Mouse (Mus musculus): ENCODE results near the gene Nfx1. TPM values are rescaled to one million over a fixed set of nuclear protein-coding genes. Genes with fewer than 3 reads are reported as not detected.

The Nfx1 gene
- total RNA-seq, 2 experiments from 2014 or later = 72.0 to 77.1 TPM

GRCm38 (mm10) chr4:40989633-40990032 is 18.9 kb downstream of the Nfx1 start:
- no peak overlapping the region for H3K27ac ChIP-seq
- H3K4me3 ChIP-seq = no peak overlapping the region
- TF ChIP-seq CTCF (conservative IDR thresholded peaks at IDR 0.05) = no peak
- no peak for DNase-seq (ENCODE audit: low spot score in 2 of 2)

DNA sequence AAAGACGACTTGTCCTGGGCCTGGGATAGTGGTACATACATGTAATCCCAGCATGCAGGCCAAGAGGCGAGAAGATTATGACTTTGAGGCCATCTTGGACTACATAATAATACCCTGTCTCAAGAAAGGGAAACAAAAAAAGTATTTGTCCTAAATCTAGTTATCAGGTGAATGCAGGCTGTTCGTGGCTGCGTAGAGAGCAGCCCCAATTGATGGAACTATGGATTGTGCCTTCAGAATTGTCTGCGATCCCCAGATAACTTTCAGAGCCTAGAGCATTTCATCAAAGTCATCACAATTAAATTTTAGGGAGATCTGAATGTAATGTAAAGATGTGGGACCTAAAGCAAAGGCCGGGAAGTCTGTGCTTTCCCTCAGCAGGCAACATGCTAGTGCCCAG is 25.6 kb downstream of the Nfx1 start:
- DNase-seq (ENCODE audit: low spot score in 2 of 2) = no peak
- H3K27ac ChIP-seq = no peak overlapping the region
- H3K4me3 ChIP-seq = no peak overlapping the region
- no peak for TF ChIP-seq CTCF (conservative IDR thresholded peaks at IDR 0.05)

- no peak for DNase-seq (ENCODE audit: low spot score in 2 of 2)
- TF ChIP-seq CTCF (conservative IDR thresholded peaks at IDR 0.05) = no peak
- no peak overlapping the region for H3K4me3 ChIP-seq
- no peak overlapping the region for H3K27ac ChIP-seq
These were observed 27.2 kb downstream of the Nfx1 start for GRCm38 (mm10) chr4:40997916-40998315.

- Histone ChIP-seq H3K4me3 (no peak overlapping the region), H3K27ac (no peak overlapping the region)
- DNase-seq (ENCODE audit: low spot score in 2 of 2) = no peak
- no peak for TF ChIP-seq CTCF (conservative IDR thresholded peaks at IDR 0.05)
These were observed 29.6 kb downstream of the Nfx1 start for GRCm38 (mm10) chr4:41000271-41000670.

DNA sequence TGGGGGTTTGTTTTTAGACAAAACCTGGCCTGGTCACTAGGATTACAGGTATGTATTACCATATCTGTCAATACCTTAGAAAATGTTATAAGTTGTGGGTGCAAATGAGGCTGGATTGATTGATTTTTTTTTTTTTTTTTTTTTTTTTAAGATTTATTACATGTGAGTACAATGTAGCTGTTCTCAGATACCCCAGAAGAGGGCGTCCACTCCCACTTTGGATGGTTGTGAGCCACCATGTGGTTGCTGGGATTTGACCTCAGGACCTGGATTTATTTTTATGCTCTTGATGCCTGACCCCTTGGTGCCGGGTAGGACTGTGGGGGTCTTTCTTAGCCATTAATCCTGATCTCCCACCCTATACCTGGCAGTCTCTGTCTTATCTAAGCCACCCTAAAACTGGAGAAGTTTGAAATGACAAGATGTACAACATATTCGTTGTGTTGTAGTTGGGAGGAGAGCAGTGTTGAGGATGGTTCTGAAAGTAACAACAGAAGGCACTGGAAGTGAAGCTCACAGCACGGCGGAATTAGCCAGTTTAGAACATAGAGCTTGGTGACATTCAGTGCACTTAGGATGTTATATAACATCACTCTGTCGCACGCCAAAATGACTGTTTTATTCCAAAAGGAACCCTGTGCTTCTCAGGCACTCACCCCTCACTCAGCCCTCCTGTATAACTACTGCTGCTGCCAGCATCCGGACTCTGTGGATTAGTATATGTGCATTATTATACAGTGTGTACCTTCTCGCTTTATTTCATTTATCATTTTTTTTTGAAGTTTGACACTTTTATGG is 30.3 kb downstream of the Nfx1 start:
- DNase-seq (ENCODE audit: low spot score in 2 of 2) = no peak
- Histone ChIP-seq H3K27ac (peak overlapping the region; percentile 43; the same call in 1 of the 2 replicates), H3K4me3 (no peak overlapping the region)
- TF ChIP-seq CTCF (conservative IDR thresholded peaks at IDR 0.05) = peak; percentile 54

DNA sequence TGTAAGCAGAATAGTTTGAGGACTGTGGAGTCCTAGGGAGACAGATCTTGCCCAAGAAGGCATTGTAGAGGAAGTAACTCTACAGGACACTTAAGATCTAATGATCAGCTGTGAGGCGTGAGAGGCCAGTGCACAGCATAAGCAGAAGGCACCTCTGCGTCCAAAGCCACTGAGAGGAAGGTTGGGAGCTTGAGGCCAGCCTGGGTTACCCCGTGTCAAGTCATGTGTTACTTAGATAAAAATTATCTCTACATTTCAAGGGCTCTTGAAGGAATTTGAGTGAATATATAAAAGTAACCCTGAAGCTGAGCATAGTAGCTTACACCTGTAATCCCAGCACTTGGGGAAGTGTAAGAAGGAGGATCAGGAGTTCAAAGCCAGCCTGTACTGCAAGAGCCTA is 42.6 kb downstream of the Nfx1 start:
- DNase-seq (ENCODE audit: low spot score in 2 of 2) = no peak
- TF ChIP-seq CTCF (conservative IDR thresholded peaks at IDR 0.05) = no peak
- H3K4me3 ChIP-seq = no peak overlapping the region
- no peak overlapping the region for H3K27ac ChIP-seq

- Histone ChIP-seq H3K4me3 (no peak overlapping the region), H3K27ac (no peak overlapping the region)
- no peak for DNase-seq (ENCODE audit: low spot score in 2 of 2)
- TF ChIP-seq CTCF (conservative IDR thresholded peaks at IDR 0.05) = no peak
These were observed 45.1 kb downstream of the Nfx1 start for GRCm38 (mm10) chr4:41015798-41016197.

GRCm38 (mm10) chr4:41021094-41021493 is 50.4 kb downstream of the Nfx1 start:
- TF ChIP-seq CTCF (conservative IDR thresholded peaks at IDR 0.05) = peak; percentile 59
- Histone ChIP-seq H3K27ac (no peak overlapping the region), H3K4me3 (no peak overlapping the region)
- DNase-seq (ENCODE audit: low spot score in 2 of 2) = no peak

DNA sequence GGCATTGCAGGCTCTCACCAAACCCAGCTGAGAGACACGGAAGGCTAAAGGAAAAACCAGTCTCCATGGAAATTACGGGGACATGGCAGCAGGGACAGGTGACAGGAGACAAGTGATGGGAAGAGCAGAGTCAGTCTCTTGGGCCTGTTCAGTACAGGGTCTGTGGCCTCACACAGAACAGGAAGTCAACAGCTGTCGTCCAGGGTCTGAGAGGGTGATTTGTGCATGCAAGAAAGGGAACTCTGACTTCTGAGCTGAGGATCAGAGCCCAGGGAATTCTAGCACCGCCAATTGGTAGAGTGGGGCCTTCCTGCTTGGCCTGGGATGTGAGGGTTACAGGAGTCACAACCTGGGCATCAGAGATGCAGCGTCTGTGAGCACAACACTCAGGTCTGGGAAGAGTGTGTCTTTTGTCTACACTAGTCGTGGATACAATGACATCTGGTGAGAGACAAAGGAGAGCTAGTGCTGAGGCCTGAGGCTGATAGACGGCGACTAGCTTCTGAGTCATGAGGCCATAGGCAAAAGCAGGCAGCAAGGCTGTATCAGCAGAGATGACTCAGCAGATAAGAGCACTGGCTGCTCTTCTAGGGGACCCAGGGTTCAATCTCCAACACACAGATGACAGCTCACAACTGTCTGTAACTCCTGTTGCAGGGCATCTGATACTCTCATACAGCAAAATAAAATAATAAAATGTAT is 55.5 kb downstream of the Nfx1 start:
- Histone ChIP-seq H3K27ac (no peak overlapping the region), H3K4me3 (no peak overlapping the region)
- no peak for TF ChIP-seq CTCF (conservative IDR thresholded peaks at IDR 0.05)
- DNase-seq (ENCODE audit: low spot score in 2 of 2) = no peak

- Histone ChIP-seq H3K27ac (no peak overlapping the region), H3K4me3 (no peak overlapping the region)
- TF ChIP-seq CTCF (conservative IDR thresholded peaks at IDR 0.05) = no peak
- DNase-seq (ENCODE audit: low spot score in 2 of 2) = no peak
These were observed 57.2 kb downstream of the Nfx1 start for GRCm38 (mm10) chr4:41027872-41028271.

- no peak overlapping the region for H3K4me3 ChIP-seq
- DNase-seq (ENCODE audit: low spot score in 2 of 2) = no peak
- TF ChIP-seq CTCF (conservative IDR thresholded peaks at IDR 0.05) = peak; percentile 70
These were observed 57.6 kb downstream of the Nfx1 start for GRCm38 (mm10) chr4:41028272-41028671.

GRCm38 (mm10) chr4:41029372-41029771 is 58.7 kb downstream of the Nfx1 start:
- Histone ChIP-seq H3K27ac (peak overlapping the region; percentile 83), H3K4me3 (no peak overlapping the region)
- peak; percentile 77 to 85 for DNase-seq (ENCODE audit: low spot score in 2 of 2)
- TF ChIP-seq CTCF (conservative IDR thresholded peaks at IDR 0.05) = no peak

More at GRCm38 (mm10) chr4:41028272-41028671, 57.6 kb downstream of the Nfx1 start:
- no peak overlapping the region for H3K27ac ChIP-seq

DNA sequence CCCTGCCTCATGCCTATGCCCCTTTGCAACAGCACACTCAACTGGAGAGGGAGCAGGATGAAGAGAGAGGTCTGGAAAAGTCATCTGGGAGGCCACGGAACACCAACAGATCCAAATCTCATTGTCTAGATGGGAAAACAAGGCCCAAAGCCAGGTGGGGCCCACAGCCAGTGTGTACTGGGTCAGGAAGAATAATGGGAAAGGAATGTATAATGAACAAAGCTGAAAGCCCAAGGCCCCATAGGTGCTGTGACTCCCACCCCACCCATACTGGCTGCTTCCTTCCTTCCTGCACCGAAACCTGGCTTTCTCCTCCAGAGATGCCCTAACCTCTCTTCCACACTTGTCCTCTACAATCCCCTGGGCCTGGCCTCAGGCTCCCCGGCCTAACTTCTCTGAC is 60.5 kb downstream of the Nfx1 start:
- no peak for TF ChIP-seq CTCF (conservative IDR thresholded peaks at IDR 0.05)
- no peak for DNase-seq (ENCODE audit: low spot score in 2 of 2)
- H3K4me3 ChIP-seq = no peak overlapping the region
- no peak overlapping the region for H3K27ac ChIP-seq

- no peak overlapping the region for H3K4me3 ChIP-seq
- no peak for TF ChIP-seq CTCF (conservative IDR thresholded peaks at IDR 0.05)
- no peak overlapping the region for H3K27ac ChIP-seq
- no peak for DNase-seq (ENCODE audit: low spot score in 2 of 2)
These were observed 67.2 kb downstream of the Nfx1 start for GRCm38 (mm10) chr4:41037942-41038341.
